Mouse (Mus musculus): Measurements from ENCODE around the gene Cep97.
"Not testable (repeated sequence)": the region's sequence is repeated elsewhere in the genome, so short reads cannot be mapped to it uniquely, and the experiment has no call there.

Cep97 gene

GRCm38 (mm10) chr16:55891346-55891745 lies 43.3 kb downstream of the Cep97 start:
- DNase-seq (ENCODE audit: extremely low read depth, low read depth, low spot score) = no peak

- DNase-seq (ENCODE audit: extremely low read depth, low read depth, low spot score) = no peak
Measured at GRCm38 (mm10) chr16:55890346-55891136, 44.1 kb downstream of the Cep97 start.

- DNase-seq (ENCODE audit: extremely low read depth, low read depth, low spot score) = no peak
Measured at GRCm38 (mm10) chr16:55889451-55889850, 45.2 kb downstream of the Cep97 start.

GRCm38 (mm10) chr16:55888584-55888960 lies 46.1 kb downstream of the Cep97 start:
- DNase-seq (ENCODE audit: extremely low read depth, low read depth, low spot score) = no peak

GRCm38 (mm10) chr16:55887814-55888583 lies 46.7 kb downstream of the Cep97 start:
- no peak for DNase-seq (ENCODE audit: extremely low read depth, low read depth, low spot score)

GRCm38 (mm10) chr16:55884246-55884645 lies 50.4 kb downstream of the Cep97 start:
- no peak for DNase-seq (ENCODE audit: extremely low read depth, low read depth, low spot score)

GRCm38 (mm10) chr16:55876025-55876424 lies 58.6 kb downstream of the Cep97 start:
- DNase-seq (ENCODE audit: extremely low read depth, low read depth, low spot score) = no peak

- no peak for DNase-seq (ENCODE audit: extremely low read depth, low read depth, low spot score)
Measured at GRCm38 (mm10) chr16:55863832-55864231, 70.8 kb downstream of the Cep97 start.

- DNase-seq (ENCODE audit: extremely low read depth, low read depth, low spot score) = no peak
Measured at GRCm38 (mm10) chr16:55863149-55863815, 71.4 kb downstream of the Cep97 start.

- no peak for DNase-seq (ENCODE audit: extremely low read depth, low read depth, low spot score)
Measured at GRCm38 (mm10) chr16:55861104-55861503, 73.6 kb downstream of the Cep97 start.

GRCm38 (mm10) chr16:55859421-55859820 lies 75.2 kb downstream of the Cep97 start:
- not testable (repeated sequence) for DNase-seq (ENCODE audit: extremely low read depth, low read depth, low spot score)

- no peak for DNase-seq (ENCODE audit: extremely low read depth, low read depth, low spot score)
Measured at GRCm38 (mm10) chr16:55858465-55858864, 76.2 kb downstream of the Cep97 start.

GRCm38 (mm10) chr16:55852943-55853727 lies 81.5 kb downstream of the Cep97 start:
- DNase-seq (ENCODE audit: extremely low read depth, low read depth, low spot score) = no peak

GRCm38 (mm10) chr16:55852515-55852914 lies 82.1 kb downstream of the Cep97 start:
- no peak for DNase-seq (ENCODE audit: extremely low read depth, low read depth, low spot score)

- no peak for DNase-seq (ENCODE audit: extremely low read depth, low read depth, low spot score)
Measured at GRCm38 (mm10) chr16:55850485-55850884, 84.2 kb downstream of the Cep97 start.
